Mouse (Mus musculus) embryonic facial prominence, embryonic 10.5 days (tissue): ENCODE measurements around the gene Tmem104. TPM values are rescaled to one million over a fixed set of nuclear protein-coding genes. Genes with fewer than 3 reads are reported as not detected.

Experiments used
- DNase-seq: peaks from one replicate; pipeline ENCODE4 v3.0.0-alpha.2; 2017; ENCODE audit warnings: low spot score
- H3K27ac ChIP-seq: fragments of 300-500 bp; sonication (generic); replicated peaks from 2 replicates; pipeline ENCODE4 v1.5.1; 2016; ENCODE audit warnings: mild to moderate bottlenecking
- H3K27me3 ChIP-seq: fragments of 300-500 bp; sonication (generic); replicated peaks from 2 replicates; pipeline ENCODE4 v1.6.1; 2016; ENCODE audit warnings: low read depth, mild to moderate bottlenecking; ENCODE audit not compliant: poor library complexity, severe bottlenecking
- H3K36me3 ChIP-seq: fragments of 300-500 bp; sonication (generic); replicated peaks from 2 replicates; pipeline ENCODE4 v1.6.1; 2016; ENCODE audit warnings: mild to moderate bottlenecking, moderate library complexity
- H3K4me1 ChIP-seq: fragments of 300-500 bp; sonication (generic); 2 replicates; pipeline ENCODE4 v1.6.1; 2016
- H3K4me3 ChIP-seq: fragments of 300-500 bp; sonication (generic); 2 replicates; pipeline ENCODE4 v1.5.1; 2016; ENCODE audit warnings: mild to moderate bottlenecking, moderate library complexity
- H3K9me3 ChIP-seq: fragments of 300-500 bp; sonication (generic); 2 replicates; pipeline ENCODE4 v1.6.1; 2016; ENCODE audit warnings: mild to moderate bottlenecking
- WGBS: fragments of 180-500 bp; shearing (Covaris S2); methylation state at CpG from one replicate; pipeline ENCODE4 v1.1.7; 2016; 5-methylcytosine and 5-hydroxymethylcytosine counted together
- polyA plus RNA-seq: library from polyadenylated mRNA; unstranded; fragments of >200 nt; fragmentation: Nextera tagmentation; extraction: Ambion mirVana; gene quantifications from 2 replicates; pipeline ENCODE4 v1.2.1, GENCODE M21; 2016

The Tmem104 gene
- polyA plus RNA-seq, 1 experiment from 2014 or later = 10.1 TPM

DNA sequence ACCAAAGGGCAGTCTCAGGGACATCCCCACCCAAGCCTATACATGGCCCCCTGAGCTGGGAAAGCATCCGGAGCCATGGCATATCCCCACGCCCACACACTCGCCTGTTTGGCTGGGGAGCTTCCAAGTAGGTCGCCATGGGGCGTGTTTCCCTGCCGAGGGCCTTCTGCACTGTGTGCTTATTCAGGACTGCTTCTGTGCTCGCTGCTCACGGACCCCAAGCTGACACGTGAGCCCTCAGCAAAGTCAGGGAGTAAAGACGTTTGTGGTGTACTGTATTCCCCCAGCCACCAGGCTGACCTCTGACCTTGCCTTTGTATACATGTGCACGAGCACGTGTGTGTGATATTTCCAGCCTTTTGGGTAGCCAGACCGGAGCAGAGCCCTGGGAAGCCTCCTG is 24.8 kb downstream of the Tmem104 start:
- H3K4me3 ChIP-seq = no peak overlapping the region
- H3K9me3 ChIP-seq = no peaks in the 10 kb centered on the region
- H3K27ac ChIP-seq = no peak overlapping the region
- WGBS = 45% methylated on average over 13 of the region's 13 CpGs
- DNase-seq = no peak
- peaks cover 16% of the 10 kb centered on the region for H3K36me3 ChIP-seq
- peaks cover 22% of the 10 kb centered on the region for H3K27me3 ChIP-seq
- peaks cover 58% of the 10 kb centered on the region for H3K4me1 ChIP-seq

DNA sequence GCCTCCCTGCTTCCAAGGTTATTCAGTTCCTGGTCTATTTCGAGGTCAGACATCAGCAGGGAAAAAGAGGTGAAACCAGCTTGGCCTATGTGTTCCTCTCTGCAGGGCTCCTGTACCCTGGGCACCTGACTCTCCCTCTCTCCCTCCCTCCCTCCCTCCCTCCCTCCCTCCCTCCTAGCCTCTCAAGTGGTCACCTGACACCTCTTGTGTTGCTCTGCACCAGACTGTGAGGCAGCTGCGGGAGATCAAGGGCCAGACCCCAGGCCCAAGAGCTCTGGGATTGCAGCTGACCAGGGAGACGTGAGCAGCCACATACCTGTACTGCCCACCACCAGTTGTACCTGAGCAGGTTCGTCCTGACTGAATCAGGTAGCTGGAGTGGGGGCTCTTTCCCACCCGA is 27.8 kb downstream of the Tmem104 start:
- no peak overlapping the region for H3K4me3 ChIP-seq
- peak; percentile 39 for DNase-seq
- no peaks in the 10 kb centered on the region for H3K36me3 ChIP-seq
- H3K27me3 ChIP-seq = peaks cover 29% of the 10 kb centered on the region
- no peak overlapping the region for H3K27ac ChIP-seq
- H3K9me3 ChIP-seq = no peaks in the 10 kb centered on the region
- H3K4me1 ChIP-seq = peaks cover 76% of the 10 kb centered on the region
- WGBS = 34% methylated on average over 5 of the region's 5 CpGs

DNA sequence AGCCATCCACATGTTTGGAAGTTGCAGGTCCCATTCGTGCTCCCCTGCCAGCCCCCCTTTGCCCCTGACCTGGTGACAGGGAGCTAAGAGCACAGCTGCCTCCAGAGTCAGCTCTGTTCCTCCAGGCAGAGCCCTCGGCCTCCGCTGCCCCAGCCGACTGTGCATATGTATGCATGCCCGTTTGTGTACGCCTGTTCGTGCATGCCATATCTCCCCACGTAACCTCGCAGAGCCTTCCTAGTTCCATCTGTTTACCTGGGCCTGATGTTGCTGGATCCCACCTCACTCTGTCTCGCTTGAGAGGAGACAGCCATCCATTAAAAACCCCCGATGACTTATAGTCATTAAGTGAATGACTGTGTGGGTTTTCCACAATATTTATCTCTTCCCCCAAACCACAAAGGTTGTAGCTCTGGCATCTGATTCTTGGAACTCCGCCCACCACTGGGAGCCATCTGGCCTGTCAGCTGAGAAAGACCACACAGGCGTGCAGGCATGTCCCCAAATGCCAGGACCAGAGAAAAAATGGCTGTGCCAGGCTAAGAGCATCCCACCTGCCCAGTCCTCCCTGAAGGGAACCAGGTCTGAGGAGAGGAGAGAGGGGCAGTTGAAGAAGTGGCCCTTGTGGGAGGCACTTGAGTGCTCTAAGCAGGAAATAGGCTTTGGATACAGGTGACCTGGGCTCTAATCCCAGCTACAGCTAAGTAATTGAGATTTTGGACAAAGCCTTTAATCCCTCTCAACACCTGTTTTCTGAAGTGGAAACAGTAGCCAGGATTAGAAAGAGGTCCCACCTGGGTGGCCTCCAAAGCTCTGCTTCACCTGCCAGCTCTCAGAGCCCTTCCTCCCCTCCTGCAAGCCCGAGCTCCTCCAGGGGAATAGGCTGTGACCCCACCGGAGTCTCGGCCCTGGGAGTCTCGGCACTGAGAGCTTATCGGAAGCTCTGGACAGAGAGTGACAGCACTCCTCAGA is 30.4 kb downstream of the Tmem104 start:
- Histone ChIP-seq H3K9me3 (no peaks in the 10 kb centered on the region), H3K27ac (0 out of 2 replicates have a peak overlapping the region, but pooled peaks have one; percentile 19), H3K36me3 (no peaks in the 10 kb centered on the region), H3K4me3 (no peak overlapping the region), H3K27me3 (peaks cover 42% of the 10 kb centered on the region), H3K4me1 (peaks cover 66% of the 10 kb centered on the region)
- no peak for DNase-seq
- 65% methylated on average over 18 of the region's 18 CpGs for WGBS

DNA sequence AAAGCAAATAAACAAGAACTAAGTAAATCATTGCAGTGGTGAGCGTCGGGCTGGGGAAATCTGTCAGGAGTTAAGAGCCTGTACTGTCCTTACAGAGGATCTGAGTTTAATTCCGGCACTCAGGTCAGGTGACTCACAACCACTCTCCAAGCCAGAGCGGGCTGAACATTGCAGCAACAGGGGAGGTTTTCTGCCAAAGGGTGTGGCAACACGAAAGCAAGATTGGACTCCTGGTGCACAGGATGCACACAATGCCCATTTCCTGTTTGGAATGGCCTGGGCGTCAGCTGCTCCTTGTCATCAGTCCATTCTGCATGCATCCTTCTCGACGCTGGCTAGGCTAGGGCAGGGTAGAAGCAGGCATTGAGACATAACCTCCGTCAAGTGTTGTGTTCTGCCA is 32.0 kb downstream of the Tmem104 start:
- no peak overlapping the region for H3K27ac ChIP-seq
- no peak for DNase-seq
- no peaks in the 10 kb centered on the region for H3K9me3 ChIP-seq
- H3K4me1 ChIP-seq = peaks cover 72% of the 10 kb centered on the region
- peaks cover 40% of the 10 kb centered on the region for H3K27me3 ChIP-seq
- no peaks in the 10 kb centered on the region for H3K36me3 ChIP-seq
- WGBS = 62% methylated on average over 9 of the region's 9 CpGs
- no peak overlapping the region for H3K4me3 ChIP-seq

DNA sequence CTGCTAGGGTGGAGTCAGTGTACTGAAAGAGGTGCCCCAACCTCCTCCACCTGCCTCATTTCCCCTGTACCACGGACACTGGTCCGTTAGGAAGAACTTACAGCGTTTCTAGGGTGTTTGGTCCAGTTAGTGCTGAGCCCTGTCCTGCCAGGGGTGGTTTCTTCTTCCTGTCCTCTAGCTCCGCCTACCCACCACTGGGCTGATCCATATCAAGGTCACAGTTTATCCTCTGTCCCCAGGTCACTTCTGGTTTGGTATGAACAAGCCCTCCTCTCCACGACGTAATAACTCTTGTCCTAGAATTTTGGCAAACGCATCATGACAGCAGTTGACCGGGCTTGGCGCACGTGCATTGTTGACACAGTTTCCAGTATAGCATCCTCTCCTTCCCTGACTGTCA is 32.4 kb downstream of the Tmem104 start:
- WGBS = 88% methylated on average over 10 of the region's 10 CpGs
- Histone ChIP-seq H3K9me3 (no peaks in the 10 kb centered on the region), H3K4me1 (peaks cover 72% of the 10 kb centered on the region), H3K4me3 (no peak overlapping the region), H3K36me3 (no peaks in the 10 kb centered on the region), H3K27ac (no peak overlapping the region), H3K27me3 (peaks cover 42% of the 10 kb centered on the region)
- DNase-seq = no peak

DNA sequence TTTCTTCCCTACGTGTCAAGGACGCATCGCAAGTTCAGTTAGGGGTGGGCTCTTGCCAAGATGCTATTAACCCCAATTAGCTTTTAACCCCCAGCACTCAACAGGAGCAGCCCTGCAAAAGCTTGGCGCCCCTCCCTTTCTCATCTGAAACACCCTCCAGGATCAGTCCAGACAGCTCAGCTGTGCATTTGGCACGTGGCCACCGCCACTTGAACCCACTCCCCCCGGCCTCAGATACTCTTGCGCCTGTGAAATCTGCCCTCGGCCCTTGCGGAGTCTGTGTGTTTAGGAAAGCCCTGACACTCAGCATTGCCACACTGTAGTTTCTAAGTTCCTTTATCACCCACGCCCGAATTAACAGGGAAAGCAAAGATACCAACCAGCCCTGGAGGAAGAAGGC is 34.8 kb downstream of the Tmem104 start:
- no peaks in the 10 kb centered on the region; the same call in 1 of the 2 replicates for H3K36me3 ChIP-seq
- H3K9me3 ChIP-seq = no peaks in the 10 kb centered on the region
- no peak overlapping the region for H3K4me3 ChIP-seq
- DNase-seq = no peak
- 52% methylated on average over 12 of the region's 12 CpGs for WGBS
- H3K27ac ChIP-seq = no peak overlapping the region
- H3K4me1 ChIP-seq = peaks cover 87% of the 10 kb centered on the region
- H3K27me3 ChIP-seq = peaks cover 53% of the 10 kb centered on the region

DNA sequence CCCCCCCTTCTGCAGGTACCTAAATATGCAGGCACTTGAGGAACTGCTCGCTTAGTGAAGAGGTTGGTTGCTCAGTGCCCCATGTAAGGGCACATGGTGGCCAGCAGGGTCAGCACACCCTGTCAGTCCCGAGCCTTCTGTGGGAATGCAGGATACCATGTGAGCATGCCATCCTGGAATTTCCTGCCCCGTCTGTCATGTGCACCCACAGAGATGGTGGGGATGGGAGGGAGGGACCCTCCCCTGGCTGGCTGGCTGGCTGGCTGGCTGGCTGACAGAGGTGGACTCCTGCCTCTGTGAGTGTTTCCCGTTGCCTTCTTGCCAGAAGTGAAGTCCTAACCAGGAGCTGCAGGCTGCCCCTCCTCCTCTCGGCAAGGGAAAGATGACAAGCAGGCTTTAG is 35.3 kb downstream of the Tmem104 start:
- H3K27ac ChIP-seq = 0 out of 2 replicates have a peak overlapping the region, but pooled peaks have one; percentile 3
- no peaks in the 10 kb centered on the region; the same call in 1 of the 2 replicates for H3K36me3 ChIP-seq
- 24% methylated on average over 5 of the region's 5 CpGs for WGBS
- H3K4me1 ChIP-seq = peaks cover 87% of the 10 kb centered on the region
- DNase-seq = no peak
- H3K27me3 ChIP-seq = peaks cover 53% of the 10 kb centered on the region
- no peaks in the 10 kb centered on the region for H3K9me3 ChIP-seq
- no peak overlapping the region for H3K4me3 ChIP-seq

DNA sequence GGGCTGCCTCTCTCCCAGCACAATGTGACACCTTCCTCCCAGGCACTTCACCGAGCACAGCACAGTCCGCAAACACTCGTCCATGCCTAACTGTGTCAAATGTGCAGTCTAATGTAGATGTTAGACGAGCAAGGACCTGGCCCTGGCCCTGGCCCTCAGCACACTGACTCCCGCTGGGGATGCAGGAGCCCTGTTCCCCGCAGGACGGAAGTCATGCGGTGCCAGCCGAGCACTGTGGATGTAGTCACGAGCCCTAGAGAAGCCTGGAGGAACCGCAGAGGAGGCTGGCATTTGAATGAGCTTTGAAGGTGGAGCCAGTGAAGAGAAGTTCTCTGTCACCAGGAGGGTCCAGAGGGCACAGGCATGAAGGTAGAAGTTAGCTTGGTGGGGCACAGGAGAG is 36.2 kb downstream of the Tmem104 start:
- H3K27me3 ChIP-seq = peaks cover 59% of the 10 kb centered on the region
- no peak overlapping the region for H3K4me3 ChIP-seq
- H3K27ac ChIP-seq = peak overlapping the region; percentile 1
- no peak for DNase-seq
- H3K4me1 ChIP-seq = peaks cover 87% of the 10 kb centered on the region
- peaks cover 2% of the 10 kb centered on the region; the same call in 1 of the 2 replicates for H3K36me3 ChIP-seq
- 68% methylated on average over 11 of the region's 11 CpGs for WGBS
- no peaks in the 10 kb centered on the region for H3K9me3 ChIP-seq

DNA sequence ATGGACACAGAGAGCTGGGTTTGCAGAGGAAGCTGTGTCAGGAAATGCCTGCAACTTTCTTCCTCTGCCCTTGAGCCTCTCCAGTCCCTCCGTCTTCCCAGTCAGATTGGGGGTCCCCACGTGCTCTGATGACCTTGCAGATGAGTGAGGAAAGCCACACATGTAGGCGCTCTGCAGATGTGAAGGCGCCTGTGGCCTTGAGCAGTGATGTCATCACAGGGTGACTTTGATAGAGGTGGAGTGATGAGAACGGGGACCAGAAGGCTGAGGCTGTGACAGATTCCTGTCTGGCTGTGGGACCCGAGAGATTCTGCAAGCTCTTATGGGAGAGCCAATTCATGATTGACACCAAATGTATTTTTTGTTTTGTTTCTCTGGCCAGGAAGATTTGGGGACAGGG is 36.6 kb downstream of the Tmem104 start:
- Histone ChIP-seq H3K9me3 (no peaks in the 10 kb centered on the region), H3K4me1 (peaks cover 87% of the 10 kb centered on the region), H3K36me3 (peaks cover 4% of the 10 kb centered on the region; the same call in 1 of the 2 replicates), H3K27me3 (peaks cover 59% of the 10 kb centered on the region), H3K27ac (peak overlapping the region; percentile 1; the same call in 1 of the 2 replicates), H3K4me3 (no peak overlapping the region)
- DNase-seq = no peak
- 76% methylated on average over 6 of the region's 6 CpGs for WGBS

DNA sequence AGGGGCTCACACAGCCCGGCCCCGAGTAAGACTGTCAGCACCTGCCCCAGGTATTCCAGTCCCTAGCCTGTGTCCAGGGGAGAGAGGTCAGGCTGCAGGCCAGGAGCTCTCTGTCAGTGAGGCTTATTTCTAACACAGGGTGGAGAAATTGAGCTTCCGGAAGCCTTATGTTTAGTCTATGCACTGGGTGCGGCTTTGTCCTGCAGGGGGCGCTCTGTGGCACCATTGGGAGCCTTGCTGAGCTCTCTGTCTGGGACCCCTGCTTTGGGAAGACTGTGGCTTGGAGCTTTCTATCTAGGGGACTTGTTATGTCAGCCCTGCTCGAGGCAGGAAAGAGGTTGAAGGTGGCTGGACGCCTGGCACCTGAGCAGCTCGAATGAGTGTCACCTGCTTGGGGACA is 37.6 kb downstream of the Tmem104 start:
- Histone ChIP-seq H3K27me3 (peaks cover 62% of the 10 kb centered on the region), H3K4me1 (peaks cover 87% of the 10 kb centered on the region), H3K9me3 (no peaks in the 10 kb centered on the region), H3K27ac (peak overlapping the region; percentile 32; the same call in 1 of the 2 replicates), H3K36me3 (peaks cover 4% of the 10 kb centered on the region; the same call in 1 of the 2 replicates), H3K4me3 (no peak overlapping the region)
- peak; percentile 79 for DNase-seq
- whole genome bisulfite sequencing = 41% methylated on average over 8 of the region's 8 CpGs

DNA sequence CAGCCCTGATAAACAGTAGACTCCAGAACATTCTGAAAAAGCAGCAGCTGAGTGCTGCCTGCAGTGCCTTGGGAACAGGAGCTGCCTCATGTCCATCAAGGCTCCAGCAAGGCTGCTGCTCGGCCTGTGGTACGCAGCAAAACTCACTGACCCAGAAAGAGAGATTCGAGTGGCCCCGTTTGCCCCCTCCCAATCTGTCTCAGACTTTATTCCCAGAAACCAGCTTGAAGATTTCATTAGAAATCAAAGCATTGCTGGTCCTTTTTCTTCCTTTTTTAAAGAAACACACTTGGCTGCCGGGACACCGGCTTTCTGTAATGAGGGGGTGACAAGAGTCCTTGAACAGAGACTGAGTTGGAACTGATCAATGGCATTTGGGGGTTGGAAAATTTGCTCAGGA is 38.0 kb downstream of the Tmem104 start:
- Histone ChIP-seq H3K4me1 (peaks cover 90% of the 10 kb centered on the region), H3K27me3 (peaks cover 66% of the 10 kb centered on the region), H3K4me3 (no peak overlapping the region), H3K9me3 (no peaks in the 10 kb centered on the region), H3K36me3 (peaks cover 4% of the 10 kb centered on the region; the same call in 1 of the 2 replicates), H3K27ac (peak overlapping the region; percentile 32; the same call in 1 of the 2 replicates)
- DNase-seq = no peak
- WGBS = 65% methylated on average over 6 of the region's 6 CpGs

DNA sequence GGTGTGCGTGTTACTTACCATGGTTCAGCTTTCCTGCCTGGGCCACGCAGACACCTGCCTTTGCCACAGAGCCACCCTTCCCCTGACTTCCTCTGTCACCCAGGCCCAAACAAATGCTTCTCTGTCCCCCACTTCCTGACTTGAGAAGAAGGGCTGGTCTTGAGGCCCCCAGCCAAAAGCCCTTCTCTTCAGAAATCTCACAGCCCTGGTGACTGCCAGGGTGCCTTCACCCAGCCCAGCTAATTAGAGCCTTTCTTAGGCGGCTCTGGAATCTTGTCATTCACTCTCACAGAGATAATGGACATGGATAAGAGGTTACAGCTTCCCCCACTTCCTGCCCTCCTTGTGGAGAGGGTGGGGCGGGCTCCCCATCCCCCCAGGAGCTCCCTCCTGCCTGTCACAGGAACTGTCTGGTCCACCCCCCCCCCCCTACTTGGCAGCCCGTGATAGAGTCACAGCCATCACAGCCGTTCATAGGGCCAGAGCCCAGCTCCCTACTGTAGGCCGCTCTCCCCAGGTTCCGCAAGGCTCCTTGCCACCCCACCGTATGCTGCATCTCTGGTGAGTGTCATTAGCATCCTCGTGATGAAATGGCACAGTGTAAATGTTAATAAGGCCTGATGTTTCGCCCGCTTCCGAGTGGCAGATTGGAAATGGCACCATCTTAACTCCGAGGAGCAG is 39.7 kb downstream of the Tmem104 start:
- H3K4me1 ChIP-seq = peaks cover 96% of the 10 kb centered on the region
- no peak overlapping the region for H3K4me3 ChIP-seq
- peaks cover 74% of the 10 kb centered on the region for H3K27me3 ChIP-seq
- no peak for DNase-seq
- H3K9me3 ChIP-seq = no peaks in the 10 kb centered on the region
- H3K36me3 ChIP-seq = peaks cover 4% of the 10 kb centered on the region; the same call in 1 of the 2 replicates
- peak overlapping the region; percentile 35; the same call in 1 of the 2 replicates for H3K27ac ChIP-seq
- WGBS = 38% methylated on average over 14 of the region's 14 CpGs
